Mouse (Mus musculus) Patski (cell line): Measurements from ENCODE around the gene Tpo. TPM values are rescaled to one million over a fixed set of nuclear protein-coding genes. Genes with fewer than 3 reads are reported as not detected.

Experiments used
- ATAC-seq: fragments of 100-300 bp; one replicate; pipeline ENCODE4 v1.8.0; 2021
- CTCF ChIA-PET: fragments of 350-600 bp; sonication (Branson Sonifier 250); formaldehyde crosslinking; loops from one replicate; lab custom pipeline; 2022; ENCODE audit warnings: inconsistent platforms; lab: Charles Lee
- POLR2A ChIA-PET: fragments of 350-600 bp; sonication (Branson Sonifier 250); formaldehyde crosslinking; loops from one replicate; lab custom pipeline; 2022; ENCODE audit warnings: antibody characterized with exemption, inconsistent platforms; lab: Charles Lee
- DNase-seq: peaks from one replicate; pipeline ENCODE4 v3.0.0-alpha.2; 2011; ENCODE audit warnings: low read depth, low spot score
- H3K27me3 ChIP-seq: fragments of 371-371 bp; one replicate; pipeline ENCODE4 v1.5.1; 2021
- CTCF ChIP-seq: fragments of 100-300 bp; IDR thresholded peaks from one replicate; pipeline ENCODE4 v1.5.1; 2021
- in situ Hi-C: fragments of 300-500 bp; cut with MboI; formaldehyde crosslinking; loops from 3 replicates; pipeline ENCODE4 v1.11.1; 2018; ENCODE audit warnings: low pct_unique_long_range_greater_than_20kb, mixed read lengths
- polyA plus RNA-seq: library from polyadenylated mRNA; unstranded; gene quantifications from one replicate; pipeline ENCODE4 v1.2.3, GENCODE M21; 2021

Tpo gene
- polyA plus RNA-seq, 1 experiment from 2014 or later = not detected

GRCm38 (mm10) chr12:30040150-30040549 lies 92.3 kb downstream of the Tpo start:
- TF ChIP-seq CTCF = peak; percentile 76
- ATAC-seq = peak; percentile 41
- ChIA-PET CTCF (interaction anchor here (0.9 to 10.0 kb wide), 13 partner anchors 9 to 146 kb away, joined by 3 to 77 read pairs (median 5); no protein-coding TSS in a partner anchor), POLR2A (interaction anchor here (0.6 to 1.6 kb wide), 2 partner anchors 108 to 133 kb away, joined by 4 to 6 read pairs; no protein-coding TSS in a partner anchor)
- in situ Hi-C loops = no loop called here
- peaks cover 8% of the 10 kb centered on the region for H3K27me3 ChIP-seq
- DNase-seq = no peak

- in situ Hi-C loops = loop anchor here (5.0 kb wide), 2 partner anchors 107 to 132 kb away; no protein-coding TSS in a partner anchor
- peaks cover 6% of the 10 kb centered on the region for H3K27me3 ChIP-seq
- peak; percentile 87 for TF ChIP-seq CTCF
- POLR2A ChIA-PET = interaction anchor here (0.6 kb wide), 1 partner anchor 108 kb away, joined by 6 read pairs; no protein-coding TSS in a partner anchor
- CTCF ChIA-PET = interaction anchor here (1.1 to 10.0 kb wide), 11 partner anchors 9 to 146 kb away, joined by 3 to 77 read pairs (median 6); no protein-coding TSS in a partner anchor
- DNase-seq (no peak), ATAC-seq (peak; percentile 75)
These were observed 92.9 kb downstream of the Tpo start for GRCm38 (mm10) chr12:30039565-30039964.

GRCm38 (mm10) chr12:30036569-30037055 lies 95.8 kb downstream of the Tpo start:
- no peak for DNase-seq
- ChIA-PET POLR2A (no interaction called here), CTCF (interaction anchor here (1.0 to 6.6 kb wide), 4 partner anchors 105 to 130 kb away, joined by 3 to 52 read pairs (median 3); no protein-coding TSS in a partner anchor)
- TF ChIP-seq CTCF = no peak
- peak; percentile 22 for ATAC-seq
- H3K27me3 ChIP-seq = peaks cover 3% of the 10 kb centered on the region
- in situ Hi-C loops = loop anchor here (5.0 kb wide), 2 partner anchors 104 to 129 kb away; no protein-coding TSS in a partner anchor

- TF ChIP-seq CTCF = no peak
- ChIA-PET POLR2A (interaction anchor here (0.6 kb wide), 1 partner anchor 1382 kb away, joined by 6 read pairs; no protein-coding TSS in a partner anchor), CTCF (interaction anchor here (1.0 to 6.6 kb wide), 3 partner anchors 104 to 129 kb away, joined by 3 to 52 read pairs (median 3); no protein-coding TSS in a partner anchor)
- DNase-seq (no peak), ATAC-seq (no peak)
- peaks cover 3% of the 10 kb centered on the region for H3K27me3 ChIP-seq
- in situ Hi-C loops = loop anchor here (5.0 kb wide), 2 partner anchors 104 to 129 kb away; no protein-coding TSS in a partner anchor
These were observed 96.4 kb downstream of the Tpo start for GRCm38 (mm10) chr12:30035841-30036568.

GRCm38 (mm10) chr12:30035406-30035805 lies 97.0 kb downstream of the Tpo start:
- POLR2A ChIA-PET = no interaction called here
- TF ChIP-seq CTCF = no peak
- DNase-seq (no peak), ATAC-seq (no peak)
- H3K27me3 ChIP-seq = no peaks in the 10 kb centered on the region
- CTCF ChIA-PET = interaction anchor here (0.9 to 6.6 kb wide), 2 partner anchors 16 to 104 kb away, joined by 3 to 52 read pairs; no protein-coding TSS in a partner anchor
- in situ Hi-C loops = loop anchor here (5.0 kb wide), 2 partner anchors 103 to 128 kb away; no protein-coding TSS in a partner anchor

GRCm38 (mm10) chr12:30034681-30035080 lies 97.7 kb downstream of the Tpo start:
- TF ChIP-seq CTCF = no peak
- ChIA-PET CTCF (interaction anchor here (0.9 to 2.2 kb wide), 3 partner anchors 15 to 107 kb away, joined by 3 to 9 read pairs (median 5); no protein-coding TSS in a partner anchor), POLR2A (no interaction called here)
- no peak for DNase-seq
- no peaks in the 10 kb centered on the region for H3K27me3 ChIP-seq
- ATAC-seq = no peak
- in situ Hi-C loops = loop anchor here (5.0 kb wide), 2 partner anchors 102 to 127 kb away; no protein-coding TSS in a partner anchor

GRCm38 (mm10) chr12:30030571-30030970 lies 101.9 kb downstream of the Tpo start:
- ChIA-PET CTCF (interaction anchor here (1.6 kb wide), 1 partner anchor 9 kb away, joined by 5 read pairs; no protein-coding TSS in a partner anchor), POLR2A (no interaction called here)
- in situ Hi-C loops = no loop called here
- H3K27me3 ChIP-seq = no peaks in the 10 kb centered on the region
- DNase-seq (no peak), ATAC-seq (no peak)
- no peak for TF ChIP-seq CTCF

- DNase-seq (no peak), ATAC-seq (no peak)
- CTCF ChIA-PET = no interaction called here
- POLR2A ChIA-PET = no interaction called here
- H3K27me3 ChIP-seq = no peaks in the 10 kb centered on the region
- TF ChIP-seq CTCF = no peak
- in situ Hi-C loops = no loop called here
These were observed 103.3 kb downstream of the Tpo start for GRCm38 (mm10) chr12:30029111-30029510.

GRCm38 (mm10) chr12:30027721-30028340 lies 104.6 kb downstream of the Tpo start:
- in situ Hi-C loops = no loop called here
- ChIA-PET POLR2A (no interaction called here), CTCF (interaction anchor here (1.5 kb wide), 1 partner anchor 101 kb away, joined by 4 read pairs; no protein-coding TSS in a partner anchor)
- no peaks in the 10 kb centered on the region for H3K27me3 ChIP-seq
- ATAC-seq (no peak), DNase-seq (no peak)
- TF ChIP-seq CTCF = no peak
